Mouse (Mus musculus): ENCODE measurements around the gene Cd59b. TPM values are rescaled to one million over a fixed set of nuclear protein-coding genes. Genes with fewer than 3 reads are reported as not detected.
"Not testable (repeated sequence)": the region's sequence is repeated elsewhere in the genome, so short reads cannot be mapped to it uniquely, and the experiment has no call there.

Cd59b gene
- polyA plus RNA-seq, 1 experiment from 2014 or later, result 3.5 TPM

DNA sequence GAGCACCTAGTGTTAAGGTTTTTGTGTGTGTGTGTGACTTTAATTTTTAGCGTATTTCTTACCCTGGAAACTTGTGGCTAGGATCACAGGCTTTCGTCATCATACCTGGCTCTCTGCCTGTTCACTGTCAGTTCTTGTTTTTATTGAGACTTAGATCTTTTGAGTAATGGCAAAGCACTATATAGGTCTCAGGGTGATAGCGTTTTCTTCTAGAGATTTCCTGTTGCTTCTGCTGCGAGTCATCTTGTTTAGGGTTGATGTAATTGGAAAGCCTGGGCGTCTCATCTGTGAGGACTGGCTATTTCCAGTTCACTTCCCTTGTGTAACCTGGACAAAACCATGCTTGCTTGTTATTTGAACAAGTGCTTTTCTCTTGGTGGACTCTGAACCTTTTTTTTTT lies 28.0 kb upstream of the Cd59b start:
- no peak for ATAC-seq (ENCODE audit: low FRiP score, low read depth)
- Histone ChIP-seq H3K9ac (no peak overlapping the region), H3K27ac (replicated peaks) (no peak overlapping the region), H3K27me3 (no peaks in the 10 kb centered on the region), H3K4me2 (no peak overlapping the region), H3K9me3 (no peaks in the 10 kb centered on the region), H3K36me3 (peaks cover 39% of the 10 kb centered on the region), H3K4me1 (replicated peaks) (no peaks in the 10 kb centered on the region), H3K4me3 (no peak overlapping the region)
- WGBS, result 81% methylated on average over 5 of the region's 5 CpGs

DNA sequence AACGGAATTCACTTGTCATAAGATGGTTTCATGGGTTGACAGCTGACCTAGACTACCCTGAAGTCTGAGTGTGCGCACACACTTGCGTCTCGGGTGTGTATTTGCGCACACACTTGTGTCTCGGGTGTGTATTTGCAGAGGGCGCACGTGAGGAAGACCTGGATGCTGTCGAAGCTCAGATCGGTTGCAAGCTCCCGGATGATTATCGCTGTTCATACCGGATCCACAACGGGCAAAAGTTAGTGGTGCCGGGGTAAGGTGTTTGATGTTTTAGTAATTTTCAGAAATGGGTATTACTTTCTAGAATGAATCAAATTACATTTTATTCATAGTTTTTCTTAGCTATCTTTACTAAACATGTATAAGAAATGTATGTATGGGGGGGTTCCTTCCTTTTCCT lies 26.9 kb upstream of the Cd59b start:
- Histone ChIP-seq H3K9ac (no peak overlapping the region), H3K4me1 (replicated peaks) (no peaks in the 10 kb centered on the region), H3K36me3 (peaks cover 32% of the 10 kb centered on the region), H3K27me3 (no peaks in the 10 kb centered on the region), H3K4me3 (no peak overlapping the region), H3K9me3 (no peaks in the 10 kb centered on the region), H3K27ac (replicated peaks) (no peak overlapping the region), H3K4me2 (no peak overlapping the region)
- WGBS, result 96% methylated on average over 15 of the region's 15 CpGs
- ATAC-seq (ENCODE audit: low FRiP score, low read depth), result no peak

DNA sequence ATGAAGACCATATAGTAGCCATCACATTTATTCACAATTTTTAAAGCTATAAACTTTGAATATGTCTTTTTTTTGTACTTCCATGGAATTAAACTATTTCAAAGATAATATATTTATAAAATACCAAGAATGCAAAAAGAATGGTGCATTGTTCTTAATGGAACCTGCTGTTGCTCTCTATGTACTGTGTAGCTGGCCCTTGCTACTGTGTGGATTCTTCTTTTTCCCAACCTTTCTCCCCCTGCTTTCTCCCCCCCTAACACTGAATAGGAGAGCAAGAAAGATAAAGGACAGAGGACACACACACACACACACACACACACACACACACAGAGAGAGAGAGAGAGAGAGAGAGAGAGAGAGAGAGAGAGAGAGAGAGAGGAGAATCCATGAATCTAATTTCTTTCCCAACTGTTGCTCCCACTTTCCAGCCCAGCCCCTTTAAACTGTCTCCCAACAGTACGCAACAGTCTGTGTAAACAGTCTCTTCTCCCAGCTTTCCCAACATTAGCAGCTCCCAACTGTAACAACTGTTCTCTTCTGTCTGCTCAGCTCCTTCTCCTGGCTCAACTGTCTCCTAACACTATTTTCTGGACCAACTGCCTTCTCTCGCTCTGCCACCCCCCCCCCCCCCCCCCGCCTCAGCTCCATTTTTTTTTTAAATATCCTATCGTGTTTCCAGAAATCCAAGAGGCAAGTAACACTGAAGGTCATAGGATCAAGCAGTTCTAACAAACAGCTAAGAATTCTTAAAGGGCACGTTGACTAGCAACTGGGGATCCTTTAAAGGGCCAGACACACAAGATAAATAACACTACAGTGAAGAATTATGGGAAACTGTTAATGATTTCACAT lies 25.8 kb upstream of the Cd59b start:
- WGBS, result 46% methylated on average over 4 of the region's 5 CpGs
- no peak for ATAC-seq (ENCODE audit: low FRiP score, low read depth)
- H3K9me3 ChIP-seq, result no peaks in the 10 kb centered on the region
- H3K27me3 ChIP-seq, result no peaks in the 10 kb centered on the region
- H3K36me3 ChIP-seq, result peaks cover 37% of the 10 kb centered on the region
- no peak overlapping the region for H3K27ac ChIP-seq (replicated peaks)
- no peaks in the 10 kb centered on the region for H3K4me1 ChIP-seq (replicated peaks)
- no peak overlapping the region for H3K4me3 ChIP-seq
- no peak overlapping the region for H3K9ac ChIP-seq
- H3K4me2 ChIP-seq, result no peak overlapping the region

DNA sequence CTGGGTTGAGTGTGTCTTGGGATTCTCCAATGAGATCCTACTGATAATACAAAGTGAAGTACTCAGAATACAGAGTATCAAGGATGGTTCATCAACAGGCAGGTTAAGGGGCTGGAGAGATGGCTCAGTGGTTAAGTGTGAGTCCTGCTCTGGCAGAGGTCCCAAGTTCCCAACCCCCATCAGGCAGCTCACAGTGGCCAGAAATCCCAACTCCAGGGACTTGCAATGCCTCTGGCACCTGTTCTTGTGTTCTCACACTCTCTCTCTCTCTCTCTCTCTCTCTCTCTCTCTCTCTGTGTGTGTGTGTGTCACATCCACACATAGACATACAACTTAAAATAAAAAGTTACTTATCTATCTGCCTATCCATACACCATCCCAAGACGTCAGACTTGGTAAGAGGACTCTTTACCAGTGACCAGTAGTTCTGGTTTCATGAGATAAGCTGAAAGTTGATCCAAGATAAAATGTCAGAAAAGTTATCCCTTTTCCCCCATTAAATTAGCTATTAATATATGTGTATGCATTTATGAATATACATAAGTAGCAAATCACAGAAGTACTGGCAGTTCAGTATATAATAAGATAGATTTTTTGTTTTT lies 25.1 kb upstream of the Cd59b start:
- Histone ChIP-seq H3K9me3 (no peaks in the 10 kb centered on the region), H3K4me1 (replicated peaks) (no peaks in the 10 kb centered on the region), H3K4me3 (no peak overlapping the region), H3K9ac (no peak overlapping the region), H3K27me3 (no peaks in the 10 kb centered on the region), H3K36me3 (peaks cover 33% of the 10 kb centered on the region), H3K27ac (replicated peaks) (no peak overlapping the region), H3K4me2 (no peak overlapping the region)
- WGBS, result 81% methylated on average over 1 of the region's 1 CpGs
- ATAC-seq (ENCODE audit: low FRiP score, low read depth), result no peak

DNA sequence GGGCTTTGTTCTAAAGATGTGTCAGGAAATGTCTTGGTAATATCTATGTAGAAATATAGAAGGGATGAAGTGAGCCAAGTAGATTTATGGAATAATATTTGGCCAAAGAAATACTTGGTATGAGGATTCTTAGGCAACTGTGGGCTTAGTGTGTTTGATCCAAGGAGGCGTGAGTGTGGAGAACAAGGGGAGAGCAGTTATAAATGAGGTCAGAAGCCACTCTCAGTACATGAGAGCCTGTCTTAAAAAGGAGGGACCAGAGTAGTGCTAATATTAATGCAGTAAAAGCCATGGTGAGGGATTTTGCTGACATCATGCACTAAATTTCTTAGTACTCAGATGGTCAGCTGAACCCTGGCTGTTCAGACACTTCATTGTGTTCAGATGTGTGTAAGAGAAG lies 11.3 kb upstream of the Cd59b start:
- Histone ChIP-seq H3K36me3 (peaks cover 38% of the 10 kb centered on the region), H3K27ac (replicated peaks) (no peak overlapping the region), H3K9ac (no peak overlapping the region), H3K4me1 (replicated peaks) (no peaks in the 10 kb centered on the region), H3K9me3 (no peaks in the 10 kb centered on the region), H3K27me3 (no peaks in the 10 kb centered on the region), H3K4me2 (no peak overlapping the region), H3K4me3 (no peak overlapping the region)
- WGBS, result 83% methylated on average over 1 of the region's 1 CpGs
- no peak for ATAC-seq (ENCODE audit: low FRiP score, low read depth)

DNA sequence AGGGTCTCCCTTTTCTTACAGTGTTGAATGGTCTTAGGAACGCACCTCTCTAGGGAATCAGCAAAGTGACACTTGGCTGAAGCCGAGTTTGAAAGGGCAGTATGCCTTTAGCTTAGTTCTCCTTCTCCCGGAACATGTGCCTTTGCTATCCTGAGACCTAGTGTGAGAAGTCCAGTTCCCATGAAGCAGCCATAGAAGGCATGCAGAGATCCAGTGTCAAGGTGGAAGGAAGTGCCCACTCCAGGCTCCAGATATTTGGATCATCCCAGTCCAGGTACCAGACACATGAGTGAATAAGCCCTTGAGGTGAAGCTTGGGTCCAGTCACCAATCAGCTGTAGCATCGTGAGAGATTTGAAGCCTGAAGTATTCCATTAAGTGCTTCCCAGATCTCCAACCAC lies 10.7 kb upstream of the Cd59b start:
- ATAC-seq (ENCODE audit: low FRiP score, low read depth), result no peak

DNA sequence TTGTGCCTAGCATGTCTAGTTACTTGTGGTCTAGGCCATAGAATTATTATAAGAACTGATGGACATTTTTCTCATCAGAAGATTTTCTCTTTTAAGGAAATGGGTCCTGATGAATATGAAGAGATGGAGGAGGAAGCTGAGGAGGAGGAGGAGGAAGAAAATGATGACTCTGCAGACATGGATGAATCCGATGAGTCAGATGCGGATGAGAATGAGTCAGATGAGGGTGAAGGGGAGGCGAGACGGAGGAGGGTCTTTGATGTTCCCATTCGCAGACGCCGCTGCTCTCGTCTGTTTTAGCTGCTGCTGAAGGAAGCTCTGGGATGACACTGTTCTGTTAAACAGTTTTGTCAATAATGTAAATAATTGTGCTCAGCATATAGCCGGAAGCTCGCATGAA lies 9.9 kb upstream of the Cd59b start:
- Histone ChIP-seq H3K4me2 (no peak overlapping the region), H3K9ac (no peak overlapping the region), H3K4me1 (replicated peaks) (no peaks in the 10 kb centered on the region), H3K27me3 (no peaks in the 10 kb centered on the region), H3K36me3 (peaks cover 26% of the 10 kb centered on the region), H3K4me3 (no peak overlapping the region), H3K9me3 (no peaks in the 10 kb centered on the region), H3K27ac (replicated peaks) (no peak overlapping the region)
- ATAC-seq (ENCODE audit: low FRiP score, low read depth), result no peak
- whole genome bisulfite sequencing, result 86% methylated on average over 10 of the region's 10 CpGs

More for the DNA sequence above, 10.7 kb upstream of the Cd59b start:
- Histone ChIP-seq H3K36me3 (peaks cover 34% of the 10 kb centered on the region), H3K27me3 (no peaks in the 10 kb centered on the region), H3K4me1 (replicated peaks) (no peaks in the 10 kb centered on the region), H3K4me2 (no peak overlapping the region), H3K4me3 (no peak overlapping the region), H3K9me3 (no peaks in the 10 kb centered on the region), H3K9ac (no peak overlapping the region), H3K27ac (replicated peaks) (no peak overlapping the region)
- 91% methylated on average over 4 of the region's 4 CpGs for WGBS

DNA sequence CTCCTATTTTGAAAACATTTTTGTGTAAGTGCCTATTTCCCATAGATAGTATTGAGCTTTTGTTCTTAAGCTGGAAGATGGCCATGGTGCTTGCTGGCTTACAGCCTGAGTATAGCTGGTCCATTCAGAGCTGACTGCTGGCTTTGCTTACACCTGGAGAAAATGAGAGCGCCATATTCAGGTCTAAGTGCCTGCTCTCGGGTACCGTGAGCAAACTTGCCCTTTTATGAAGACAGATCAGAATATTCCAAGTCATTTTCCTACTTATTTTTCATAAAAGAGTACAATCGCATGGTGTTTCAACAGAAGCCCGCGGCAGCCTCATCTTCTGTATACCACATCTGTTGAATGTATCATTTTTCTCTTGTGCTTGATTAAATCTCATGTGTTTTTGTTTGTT lies 8.7 kb upstream of the Cd59b start:
- 96% methylated on average over 6 of the region's 6 CpGs for WGBS
- ATAC-seq (ENCODE audit: low FRiP score, low read depth), result no peak
- no peak overlapping the region for H3K9ac ChIP-seq

DNA sequence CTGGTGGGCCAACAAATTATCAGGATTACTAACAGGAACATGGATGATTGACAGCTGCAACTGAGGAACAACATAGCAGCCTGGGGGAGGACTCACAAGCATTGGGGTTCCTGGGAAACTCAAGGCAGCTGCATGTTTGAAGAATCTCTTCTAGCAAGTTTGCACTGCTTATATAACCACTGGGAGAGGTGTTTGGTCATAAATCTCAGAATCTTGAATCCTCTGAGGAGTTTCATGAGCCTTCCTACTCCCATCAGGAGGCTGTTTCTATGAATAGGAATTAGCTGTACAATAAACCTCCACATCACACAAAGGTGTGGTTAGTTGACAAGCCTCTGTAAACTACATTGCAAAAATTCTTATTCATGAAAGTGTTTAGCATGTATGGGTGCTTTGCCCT lies 7.0 kb upstream of the Cd59b start:
- Histone ChIP-seq H3K4me1 (replicated peaks) (no peaks in the 10 kb centered on the region), H3K4me2 (no peak overlapping the region), H3K4me3 (no peak overlapping the region), H3K9me3 (no peaks in the 10 kb centered on the region), H3K27me3 (no peaks in the 10 kb centered on the region), H3K36me3 (peaks cover 19% of the 10 kb centered on the region), H3K27ac (replicated peaks) (no peak overlapping the region), H3K9ac (no peak overlapping the region)
- ATAC-seq (ENCODE audit: low FRiP score, low read depth), result no peak

More for the DNA sequence above, 8.7 kb upstream of the Cd59b start:
- H3K4me1 ChIP-seq (replicated peaks), result no peaks in the 10 kb centered on the region
- H3K27me3 ChIP-seq, result no peaks in the 10 kb centered on the region
- H3K36me3 ChIP-seq, result peaks cover 19% of the 10 kb centered on the region
- no peak overlapping the region for H3K4me3 ChIP-seq
- H3K27ac ChIP-seq (replicated peaks), result no peak overlapping the region
- H3K4me2 ChIP-seq, result no peak overlapping the region
- H3K9me3 ChIP-seq, result no peaks in the 10 kb centered on the region

DNA sequence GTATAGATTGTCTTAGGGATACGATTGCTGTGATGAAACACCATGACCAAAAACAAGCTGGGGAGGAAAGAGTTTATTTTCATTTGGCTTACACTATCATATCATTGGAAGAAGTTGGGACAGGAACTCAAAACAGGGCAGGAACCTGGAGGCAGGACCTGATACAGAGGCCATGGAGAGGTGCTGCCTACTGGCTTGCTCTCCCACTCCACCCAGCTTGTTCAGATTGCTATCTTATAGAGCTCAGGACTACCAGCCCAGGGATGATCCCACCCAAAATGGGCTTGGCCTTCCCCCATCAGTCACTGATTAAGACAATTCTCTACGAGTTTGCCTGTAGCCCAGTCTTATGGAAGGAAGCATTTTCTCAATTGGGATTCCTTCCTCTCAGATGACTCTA lies 5.5 kb upstream of the Cd59b start:
- Histone ChIP-seq H3K27ac (replicated peaks) (no peak overlapping the region), H3K4me2 (no peak overlapping the region), H3K27me3 (no peaks in the 10 kb centered on the region), H3K9me3 (no peaks in the 10 kb centered on the region), H3K4me1 (replicated peaks) (no peaks in the 10 kb centered on the region), H3K4me3 (no peak overlapping the region), H3K9ac (no peak overlapping the region), H3K36me3 (peaks cover 13% of the 10 kb centered on the region)
- ATAC-seq (ENCODE audit: low FRiP score, low read depth), result no peak
- WGBS, result 86% methylated on average over 2 of the region's 2 CpGs

DNA sequence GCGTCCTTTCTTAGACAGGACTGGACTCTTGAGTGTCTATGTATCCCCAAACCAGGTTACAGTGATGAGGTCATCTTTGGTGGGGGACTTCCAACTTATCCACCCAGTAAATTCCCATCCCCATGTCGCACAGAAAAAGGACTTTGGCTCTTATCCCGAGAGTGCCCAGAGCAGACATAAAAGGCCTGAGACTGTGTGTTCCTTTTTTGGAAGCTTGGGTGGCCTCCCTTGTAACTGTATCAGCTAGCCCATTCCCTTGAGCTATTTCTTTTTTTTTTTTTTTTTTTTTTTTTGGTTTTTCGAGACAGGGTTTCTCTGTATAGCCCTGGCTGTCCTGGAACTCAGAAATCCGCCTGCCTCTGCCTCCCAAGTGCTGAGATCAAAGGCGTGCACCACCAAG lies 4.1 kb upstream of the Cd59b start, which contains the start of gene Gm10912:
Gene Gm10912, plus strand, starts transcription at position 301 of the 400 bp plus-strand sequence.
- H3K4me1 ChIP-seq (replicated peaks); H3K9ac ChIP-seq; H3K9me3 ChIP-seq; H3K27ac ChIP-seq (replicated peaks); H3K36me3 ChIP-seq; H3K4me3 ChIP-seq; H3K27me3 ChIP-seq; ATAC-seq (ENCODE audit: low FRiP score, low read depth); H3K4me2 ChIP-seq: not testable (repeated sequence)
- WGBS, result 90% methylated on average over 6 of the region's 6 CpGs

DNA sequence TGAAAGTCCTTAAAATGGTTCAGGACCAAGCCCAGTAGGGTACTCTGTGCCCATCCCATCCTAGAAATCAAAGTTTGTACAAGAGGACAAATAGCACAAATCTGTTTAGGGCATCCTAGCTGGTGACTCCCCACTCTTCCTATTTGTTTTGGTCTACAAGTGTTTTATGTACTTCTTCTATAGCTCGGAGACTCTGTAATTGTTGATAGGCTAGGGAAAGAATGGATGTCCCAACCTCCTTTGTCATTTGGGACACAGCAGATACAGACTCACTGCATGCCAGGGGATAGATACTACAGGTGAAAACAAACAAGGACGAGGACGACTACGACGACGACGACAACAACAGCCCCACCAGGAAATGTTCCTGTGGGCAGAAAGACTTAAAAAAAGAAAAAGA lies 1.2 kb upstream of the Cd59b start, which contains the start of gene Gm10799:
Gene Gm10799, minus strand, starts transcription at position 101 of the 400 bp plus-strand sequence.
- H3K27ac ChIP-seq (replicated peaks); H3K9me3 ChIP-seq; H3K4me2 ChIP-seq; ATAC-seq (ENCODE audit: low FRiP score, low read depth); H3K4me1 ChIP-seq (replicated peaks); H3K36me3 ChIP-seq; H3K27me3 ChIP-seq; H3K4me3 ChIP-seq; H3K9ac ChIP-seq: not testable (repeated sequence)
- WGBS, result 80% methylated on average over 7 of the region's 7 CpGs
